ENCODE assay signal across 8 mouse cellular contexts in genomic region chr5:36474283-36474682, GRCm38 (mm10). TPM values are rescaled to one million over a fixed set of nuclear protein-coding genes. Genes with fewer than 3 reads are reported as not detected.
DNase-seq lines count a peak whose midpoint lies in the region; ATAC-seq lines count a peak whose summit lies in the region.

No protein-coding gene starts in this region.

- 0 out of 2 replicates have a peak, but pooled peaks cover 5% of the 10 kb centered on the region for H3K4me1 ChIP-seq in neural tube, embryonic 15.5 days
- no peaks in the 10 kb centered on the region for H3K4me1 ChIP-seq in embryonic facial prominence, embryonic 11.5 days (ENCODE audit: control insufficient read depth, insufficient read depth, low read length)
- H3K4me1 ChIP-seq in megakaryocyte, embryonic 14.5 days, result peaks cover 90% of the 10 kb centered on the region

- 88% methylated on average over 5 of the region's 5 CpGs for WGBS in neural tube, embryonic 15.5 days
- WGBS in embryonic facial prominence, embryonic 11.5 days, result 82% methylated on average over 5 of the region's 5 CpGs

- no peaks in the 10 kb centered on the region for H3K27me3 ChIP-seq in neural tube, embryonic 15.5 days (replicated peaks)
- no peaks in the 10 kb centered on the region for H3K27me3 ChIP-seq in embryonic facial prominence, embryonic 11.5 days (ENCODE audit: control insufficient read depth, insufficient read depth, low read length)
- no peaks in the 10 kb centered on the region for H3K27me3 ChIP-seq in megakaryocyte, embryonic 14.5 days (replicated peaks)

- no peaks in the 10 kb centered on the region for H3K9me3 ChIP-seq in neural tube, embryonic 15.5 days (replicated peaks)
- no peaks in the 10 kb centered on the region for H3K9me3 ChIP-seq in embryonic facial prominence, embryonic 11.5 days (replicated peaks; ENCODE audit: control insufficient read depth, low read length)
- no peaks in the 10 kb centered on the region for H3K9me3 ChIP-seq in megakaryocyte, embryonic 14.5 days

- no peak overlapping the region for H3K9ac ChIP-seq in neural tube, embryonic 15.5 days (replicated peaks)
- H3K9ac ChIP-seq in embryonic facial prominence, embryonic 11.5 days (replicated peaks; ENCODE audit: low read length), result no peak overlapping the region

- no peak overlapping the region for H3K4me3 ChIP-seq in neural tube, embryonic 15.5 days (replicated peaks)
- no peak overlapping the region for H3K4me3 ChIP-seq in embryonic facial prominence, embryonic 11.5 days (ENCODE audit: low read depth, low read length)
- H3K4me3 ChIP-seq in megakaryocyte, embryonic 14.5 days (replicated peaks), result peak overlapping the region; percentile 28

- ATAC-seq in neural tube, embryonic 15.5 days (ENCODE audit: low FRiP score), result no peak
- no peak for ATAC-seq in embryonic facial prominence, embryonic 11.5 days (replicated peaks; ENCODE audit: insufficient number of reproducible peaks, low FRiP score, low TSS enrichment, low read depth)

- H3K36me3 ChIP-seq in neural tube, embryonic 15.5 days, result peaks cover 53% of the 10 kb centered on the region
- no peaks in the 10 kb centered on the region; the same call in none of the 2 replicates for H3K36me3 ChIP-seq in embryonic facial prominence, embryonic 11.5 days (replicated peaks; ENCODE audit: control insufficient read depth, insufficient read depth, low read depth, low read length)
- peaks cover 83% of the 10 kb centered on the region for H3K36me3 ChIP-seq in megakaryocyte, embryonic 14.5 days (replicated peaks; ENCODE audit: low read length)

- H3K27ac ChIP-seq in neural tube, embryonic 15.5 days (replicated peaks), result no peak overlapping the region
- H3K27ac ChIP-seq in embryonic facial prominence, embryonic 11.5 days (replicated peaks; ENCODE audit: low read depth, low read length), result no peak overlapping the region

- peak; percentile 67 for DNase-seq in neural tube, embryonic 10.5 days (ENCODE audit: extremely low spot score, low spot score)
- DNase-seq in adrenal gland, postnatal 25 days, result peak; percentile 67
- DNase-seq in embryonic facial prominence, embryonic 11.5 days (ENCODE audit: low spot score), result peak; percentile 79
- DNase-seq in heart, postnatal 4 days, result peak; percentile 81
- DNase-seq in layer of hippocampus, postnatal 36 days, result peak; percentile 42 to 55
- peak; percentile 76 to 88 for DNase-seq in spleen, postnatal 4 days (ENCODE audit: low spot score in 2 of 2)

- no peak overlapping the region for H3K4me2 ChIP-seq in neural tube, embryonic 15.5 days
- H3K4me2 ChIP-seq in embryonic facial prominence, embryonic 11.5 days (ENCODE audit: low read depth, low read length), result no peak overlapping the region

RNA-seq across cellular contexts. Expression of gene Grpel1, which starts 9.5 kb away (rescaled TPM):
- polyA plus RNA-seq in neural tube, embryonic 15.5 days (2015; fragmentation: Nextera tagmentation; extraction: Ambion mirVana), result 42.8 and 47.1 TPM in 2 replicates
- total RNA-seq in adrenal gland, postnatal 25 days (2021), result 68.9 and 70.2 TPM in 2 replicates
- polyA plus RNA-seq in embryonic facial prominence, embryonic 11.5 days (2014; fragmentation: Nextera tagmentation; extraction: Ambion mirVana), result 61.3 and 61.4 TPM in 2 replicates
- 10 to 100 TPM; 58.3 to 61.5 TPM for total RNA-seq in heart, postnatal 4 days (2021)
- 10 to 100 TPM; 21.6 to 22.8 TPM for total RNA-seq in layer of hippocampus, postnatal 36 days (2021)
- polyA plus RNA-seq in megakaryocyte, embryonic 14.5 days (2012; ENCODE audit: insufficient read depth, low replicate concordance), result 4.2 and 17.4 TPM in 2 replicates

RNA-seq across cellular contexts. Expression of gene Tada2b, which starts 9.8 kb away (rescaled TPM):
- 2.8 and 2.9 TPM in 2 replicates for polyA plus RNA-seq in neural tube, embryonic 15.5 days (2015; fragmentation: Nextera tagmentation; extraction: Ambion mirVana)
- total RNA-seq in adrenal gland, postnatal 25 days (2021), result 34.1 and 40.9 TPM in 2 replicates
- 3.1 and 3.5 TPM in 2 replicates for polyA plus RNA-seq in embryonic facial prominence, embryonic 11.5 days (2014; fragmentation: Nextera tagmentation; extraction: Ambion mirVana)
- total RNA-seq in heart, postnatal 4 days (2021), result 10 to 100 TPM; 18.9 to 21.3 TPM
- 10 to 100 TPM; 34.0 to 36.4 TPM for total RNA-seq in layer of hippocampus, postnatal 36 days (2021)
- polyA plus RNA-seq in megakaryocyte, embryonic 14.5 days (2012; ENCODE audit: insufficient read depth, low replicate concordance), result 37.5 and 60.1 TPM in 2 replicates

RNA-seq across cellular contexts. Expression of gene Ccdc96, which starts 10.1 kb away (rescaled TPM):
- 2.1 and 3.0 TPM in 2 replicates for polyA plus RNA-seq in neural tube, embryonic 15.5 days (2015; fragmentation: Nextera tagmentation; extraction: Ambion mirVana)
- 0.43 and 0.49 TPM in 2 replicates for total RNA-seq in adrenal gland, postnatal 25 days (2021)
- 0.74 and 1.1 TPM in 2 replicates for polyA plus RNA-seq in embryonic facial prominence, embryonic 11.5 days (2014; fragmentation: Nextera tagmentation; extraction: Ambion mirVana)
- total RNA-seq in heart, postnatal 4 days (2021), result under 1 TPM; 0.19 to 0.23 TPM
- 1 to 10 TPM in 1 of 2 experiments, under 1 TPM in 1; 0.99 to 1.0 TPM for total RNA-seq in layer of hippocampus, postnatal 36 days (2021)
- 0.57 TPM in 1 of 2 replicates, not detected in the other for polyA plus RNA-seq in megakaryocyte, embryonic 14.5 days (2012; ENCODE audit: insufficient read depth, low replicate concordance)
